Mouse (Mus musculus): ENCODE measurements around the gene Tvp23b.

- no peak for TF ChIP-seq ZC3H11A (IDR thresholded peaks at IDR 0.05; ENCODE audit: borderline replicate concordance, low read depth, low read length)
- no peak for TF ChIP-seq CHD2 (IDR thresholded peaks at IDR 0.05; ENCODE audit: low read depth, low read length)
- no peak for TF ChIP-seq HCFC1 (IDR thresholded peaks at IDR 0.05; ENCODE audit: borderline replicate concordance, insufficient read depth, low read length)
Observed at GRCm38 (mm10) chr11:62937986-62938385, 58.7 kb downstream of the Tvp23b start.

Measured in ES-E14 (cell line).